Mouse (Mus musculus): ENCODE results near the gene Rgs5.

GRCm38 (mm10) chr1:169606164-169606563, 49.1 kb upstream of the Rgs5 start:
- TF ChIP-seq CTCF (IDR thresholded peaks at IDR 0.05; ENCODE audit: extremely low read depth, insufficient read depth, low read length) (no peak), POLR2A (IDR thresholded peaks at IDR 0.05; ENCODE audit: extremely low read depth, insufficient read depth, low read length) (no peak)
